Mouse (Mus musculus) forebrain, embryonic 10.5 days (tissue): ENCODE measurements at regions not wholly inside any gene's neighbourhood (a gene's known extent, or its start where the extent isn't known, plus 50 kb on each side); places are given as distances from the start of the nearest gene placed in this dataset.

Experiments
- DNase-seq: peaks from one replicate; pipeline ENCODE4 v3.0.0-alpha.2; 2017; ENCODE audit warnings: low spot score; ENCODE audit errors: extremely low spot score
- H3K27ac ChIP-seq: fragments of 300-500 bp; sonication (generic); 2 replicates; pipeline ENCODE4 v1.5.1; 2016; ENCODE audit warnings: mild to moderate bottlenecking
- H3K27me3 ChIP-seq: fragments of 300-500 bp; sonication (generic); 2 replicates; pipeline ENCODE4 v1.6.1; 2016; ENCODE audit warnings: mild to moderate bottlenecking; ENCODE audit not compliant: poor library complexity, severe bottlenecking
- H3K36me3 ChIP-seq: fragments of 300-500 bp; sonication (generic); replicated peaks from 2 replicates; pipeline ENCODE4 v1.6.1; 2016; ENCODE audit warnings: mild to moderate bottlenecking, moderate library complexity
- H3K4me1 ChIP-seq: fragments of 300-500 bp; sonication (generic); 2 replicates; pipeline ENCODE4 v1.6.1; 2016
- H3K4me3 ChIP-seq: fragments of 300-500 bp; sonication (generic); 2 replicates; pipeline ENCODE4 v1.5.1; 2016; ENCODE audit warnings: mild to moderate bottlenecking, moderate library complexity
- H3K9me3 ChIP-seq: fragments of 300-500 bp; sonication (generic); 2 replicates; pipeline ENCODE4 v1.6.1; 2016; ENCODE audit warnings: mild to moderate bottlenecking, moderate library complexity
- WGBS: fragments of 180-500 bp; shearing (Covaris S2); methylation state at CpG from one replicate; pipeline ENCODE4 v1.1.7; 2016; 5-methylcytosine and 5-hydroxymethylcytosine counted together

DNA sequence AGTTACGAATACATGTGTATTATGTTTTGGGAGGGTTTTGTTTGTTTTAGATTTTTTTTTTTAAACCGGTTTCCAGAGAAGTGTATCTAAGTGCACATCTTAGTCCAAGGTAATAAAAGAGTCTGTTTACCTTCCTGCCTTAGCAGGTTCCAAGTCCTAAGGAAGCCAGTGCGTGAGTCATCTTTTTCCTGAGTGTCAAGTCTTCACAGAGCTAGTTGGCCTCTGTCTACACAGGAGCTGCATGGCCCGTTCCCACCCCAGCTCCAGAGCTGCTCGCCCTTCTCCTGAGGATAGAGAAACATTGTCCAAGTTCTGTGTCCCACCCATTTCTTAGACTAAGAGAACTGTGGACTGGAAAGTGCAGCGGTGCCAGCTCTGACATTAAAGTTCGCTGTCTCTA lies 192.6 kb downstream of the Sptssa start:
- no peaks in the 10 kb centered on the region for H3K9me3 ChIP-seq
- H3K4me1 ChIP-seq = no peaks in the 10 kb centered on the region
- DNase-seq = no peak
- no peak overlapping the region for H3K27ac ChIP-seq
- H3K4me3 ChIP-seq = no peak overlapping the region
- H3K36me3 ChIP-seq = no peaks in the 10 kb centered on the region
- H3K27me3 ChIP-seq = no peaks in the 10 kb centered on the region
- WGBS = 84% methylated on average over 7 of the region's 7 CpGs

- H3K4me3 ChIP-seq = no peak overlapping the region
- WGBS = 87% methylated on average over 3 of the region's 3 CpGs
- no peaks in the 10 kb centered on the region for H3K4me1 ChIP-seq
- H3K27ac ChIP-seq = no peak overlapping the region
- no peaks in the 10 kb centered on the region for H3K9me3 ChIP-seq
- no peaks in the 10 kb centered on the region for H3K27me3 ChIP-seq
- DNase-seq = no peak
- no peaks in the 10 kb centered on the region for H3K36me3 ChIP-seq
Measured at GRCm38 (mm10) chr12:54461411-54461810, 195.0 kb downstream of the Sptssa start.

DNA sequence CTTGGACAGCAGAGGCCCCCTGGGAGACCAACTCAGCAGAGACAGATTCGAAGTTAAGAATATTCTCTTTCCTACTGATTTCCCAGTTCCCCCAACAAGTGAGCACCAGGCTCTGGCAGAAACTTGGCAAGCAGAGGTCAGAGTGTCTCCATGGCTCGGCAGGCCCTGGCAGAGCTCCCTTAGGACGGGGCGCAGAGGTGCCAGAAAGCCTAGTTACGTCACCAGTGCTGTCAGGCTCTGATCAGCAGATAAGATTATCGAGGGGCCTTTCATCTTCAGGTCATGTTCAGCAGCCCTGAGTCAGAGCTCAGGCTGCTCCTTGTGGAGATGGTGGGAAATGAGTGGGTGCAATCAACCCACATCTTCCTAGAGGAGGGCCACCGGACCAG lies 196.2 kb downstream of the Sptssa start:
- 86% methylated on average over 7 of the region's 7 CpGs for WGBS
- no peak for DNase-seq
- Histone ChIP-seq H3K27ac (no peak overlapping the region), H3K9me3 (no peaks in the 10 kb centered on the region), H3K4me1 (no peaks in the 10 kb centered on the region), H3K4me3 (no peak overlapping the region), H3K27me3 (no peaks in the 10 kb centered on the region), H3K36me3 (no peaks in the 10 kb centered on the region)

DNA sequence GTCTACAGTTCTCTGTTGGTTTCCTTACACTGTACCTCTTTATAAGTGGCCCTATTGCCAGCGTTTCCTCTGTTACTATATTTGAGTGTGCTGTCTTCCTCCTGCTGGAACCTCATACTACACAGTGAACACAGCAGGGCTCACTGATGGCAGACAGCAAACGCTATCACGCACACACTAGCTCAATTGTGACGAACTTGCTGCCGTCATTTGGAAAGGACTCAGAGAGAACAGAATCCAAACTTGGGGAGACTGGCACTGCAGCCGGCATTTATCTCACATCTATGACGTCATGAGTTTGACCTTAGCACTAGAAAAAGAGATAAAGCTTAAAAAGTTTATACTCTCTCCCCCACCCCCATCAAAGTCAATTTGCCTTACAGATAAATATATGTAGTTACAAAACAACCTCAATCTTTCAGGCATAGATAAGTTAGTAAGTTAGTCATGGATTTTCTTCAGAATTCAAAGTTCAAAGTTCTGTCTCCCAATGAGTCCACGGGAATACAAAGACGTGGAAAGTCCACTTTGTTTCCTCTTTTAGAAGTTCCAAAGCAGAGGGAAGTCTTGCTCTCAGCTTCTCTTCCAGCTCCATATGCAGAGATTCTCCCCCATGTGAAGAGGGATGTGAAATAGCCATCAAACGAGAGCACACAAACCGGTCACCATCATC lies 196.8 kb downstream of the Sptssa start:
- 89% methylated on average over 11 of the region's 11 CpGs for WGBS
- Histone ChIP-seq H3K27ac (no peak overlapping the region), H3K4me3 (no peak overlapping the region)

DNA sequence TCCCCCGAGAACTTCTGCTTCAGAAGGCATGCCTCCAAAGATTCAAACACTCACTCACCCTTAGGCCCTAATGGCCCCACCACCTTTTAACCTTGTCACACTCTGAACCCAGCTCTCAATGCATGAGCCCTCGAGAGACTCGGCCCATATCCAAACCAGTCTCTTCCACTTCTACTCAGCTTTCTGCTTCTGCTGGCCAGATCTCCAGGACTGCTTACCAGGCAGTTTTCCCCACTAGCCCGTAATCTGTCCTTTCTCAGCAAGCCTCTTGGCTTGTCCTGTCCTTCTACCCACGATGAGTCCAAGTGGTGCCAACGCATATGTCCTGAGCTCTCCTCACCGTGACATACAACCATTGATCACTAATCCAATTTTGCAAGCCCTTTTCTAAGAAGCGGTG lies 199.6 kb downstream of the Sptssa start:
- WGBS = 91% methylated on average over 8 of the region's 8 CpGs
- DNase-seq = no peak
- Histone ChIP-seq H3K4me1 (no peaks in the 10 kb centered on the region), H3K4me3 (no peak overlapping the region), H3K27ac (no peak overlapping the region), H3K27me3 (no peaks in the 10 kb centered on the region), H3K36me3 (no peaks in the 10 kb centered on the region), H3K9me3 (no peaks in the 10 kb centered on the region)

More for the DNA sequence above, 196.8 kb downstream of the Sptssa start:
- no peaks in the 10 kb centered on the region for H3K4me1 ChIP-seq
- no peaks in the 10 kb centered on the region for H3K36me3 ChIP-seq
- no peaks in the 10 kb centered on the region for H3K27me3 ChIP-seq
- DNase-seq = no peak
- no peaks in the 10 kb centered on the region for H3K9me3 ChIP-seq

GRCm38 (mm10) chr12:54454606-54455005 lies 201.8 kb downstream of the Sptssa start:
- no peak overlapping the region for H3K27ac ChIP-seq
- no peaks in the 10 kb centered on the region for H3K4me1 ChIP-seq
- DNase-seq = no peak
- no peaks in the 10 kb centered on the region for H3K9me3 ChIP-seq
- no peaks in the 10 kb centered on the region for H3K36me3 ChIP-seq
- no peaks in the 10 kb centered on the region for H3K27me3 ChIP-seq
- H3K4me3 ChIP-seq = no peak overlapping the region
- WGBS = 93% methylated on average over 10 of the region's 10 CpGs

GRCm38 (mm10) chr12:54453343-54453742 lies 203.0 kb downstream of the Sptssa start:
- no peak for DNase-seq
- Histone ChIP-seq H3K4me3 (no peak overlapping the region), H3K4me1 (peaks cover 2% of the 10 kb centered on the region; the same call in 1 of the 2 replicates), H3K27ac (no peak overlapping the region), H3K36me3 (no peaks in the 10 kb centered on the region), H3K9me3 (no peaks in the 10 kb centered on the region), H3K27me3 (no peaks in the 10 kb centered on the region)
- WGBS = 92% methylated on average over 4 of the region's 4 CpGs

GRCm38 (mm10) chr12:54450369-54450768 lies 206.0 kb downstream of the Sptssa start:
- Histone ChIP-seq H3K36me3 (no peaks in the 10 kb centered on the region), H3K4me3 (no peak overlapping the region), H3K27me3 (no peaks in the 10 kb centered on the region), H3K4me1 (peaks cover 15% of the 10 kb centered on the region), H3K27ac (no peak overlapping the region), H3K9me3 (no peaks in the 10 kb centered on the region)
- 84% methylated on average over 10 of the region's 10 CpGs for WGBS
- no peak for DNase-seq

DNA sequence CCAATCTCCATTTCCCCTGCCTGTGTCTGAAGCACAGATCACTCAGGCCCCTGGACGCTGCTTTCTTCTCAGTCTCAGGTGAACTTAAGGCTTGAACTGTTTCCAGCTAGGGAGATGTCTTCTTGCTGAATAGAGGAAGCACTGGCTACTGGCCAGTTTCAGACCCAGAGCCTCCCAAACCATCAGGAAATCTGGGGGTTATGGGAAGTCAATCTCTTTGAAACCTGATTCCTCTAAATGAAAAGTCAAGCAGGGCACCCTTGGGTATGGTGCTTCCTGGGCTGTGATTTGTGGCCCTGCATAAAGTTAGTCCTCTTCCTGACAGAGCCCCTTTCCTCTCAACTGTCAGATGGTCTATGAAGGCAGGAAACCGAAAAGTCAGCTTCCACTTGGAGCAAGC lies 208.2 kb downstream of the Sptssa start:
- no peaks in the 10 kb centered on the region for H3K9me3 ChIP-seq
- peaks cover 15% of the 10 kb centered on the region for H3K4me1 ChIP-seq
- H3K36me3 ChIP-seq = no peaks in the 10 kb centered on the region
- no peak overlapping the region for H3K27ac ChIP-seq
- no peak for DNase-seq
- no peaks in the 10 kb centered on the region for H3K27me3 ChIP-seq
- H3K4me3 ChIP-seq = no peak overlapping the region
- WGBS = 70% methylated on average over 2 of the region's 2 CpGs

DNA sequence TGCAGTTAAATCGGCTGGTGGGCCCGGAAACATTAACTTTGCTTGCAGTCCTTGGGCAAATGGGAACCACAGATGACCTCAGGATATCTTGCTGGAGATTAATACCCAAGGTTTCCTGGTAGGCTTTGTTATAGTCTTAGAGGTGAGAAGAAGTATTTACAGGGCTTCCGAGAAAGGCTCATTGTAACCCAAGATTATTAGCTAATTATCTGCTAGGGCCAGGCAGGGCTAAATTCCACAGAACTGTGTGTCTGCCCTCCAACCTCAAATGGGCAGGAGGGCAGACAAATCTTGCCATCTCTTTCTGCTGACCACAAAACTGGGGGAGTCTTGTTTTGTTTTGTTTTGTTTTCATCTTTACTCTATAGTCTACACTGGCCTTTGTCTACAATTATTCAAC lies 209.0 kb downstream of the Sptssa start:
- H3K36me3 ChIP-seq = no peaks in the 10 kb centered on the region
- no peak for DNase-seq
- no peaks in the 10 kb centered on the region for H3K9me3 ChIP-seq
- 63% methylated on average over 3 of the region's 3 CpGs for WGBS
- no peaks in the 10 kb centered on the region for H3K27me3 ChIP-seq
- H3K27ac ChIP-seq = no peak overlapping the region
- H3K4me1 ChIP-seq = peaks cover 20% of the 10 kb centered on the region
- no peak overlapping the region for H3K4me3 ChIP-seq

GRCm38 (mm10) chr12:54446356-54446755 lies 210.0 kb downstream of the Sptssa start:
- 92% methylated on average over 7 of the region's 7 CpGs for WGBS
- no peaks in the 10 kb centered on the region for H3K36me3 ChIP-seq

DNA sequence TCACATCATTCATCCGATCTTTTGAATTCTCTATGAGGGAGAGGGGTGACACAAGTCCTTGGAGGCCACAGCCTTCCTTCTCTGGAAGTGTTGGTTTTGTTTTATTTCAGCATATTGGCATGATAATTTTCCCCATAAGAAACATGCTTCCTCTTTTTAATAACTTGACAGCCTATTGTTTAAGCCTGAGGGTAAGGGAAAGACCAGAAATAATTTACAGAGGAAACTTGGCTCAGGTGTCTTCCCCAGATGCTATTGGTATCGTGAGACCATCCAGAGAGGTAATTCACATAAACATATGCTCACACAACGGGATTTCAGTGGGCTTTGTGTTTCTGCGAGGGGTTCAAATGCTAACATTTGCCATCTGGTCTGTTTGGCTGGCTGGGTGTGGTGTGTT lies 212.0 kb downstream of the Sptssa start:
- no peak for DNase-seq
- Histone ChIP-seq H3K36me3 (no peaks in the 10 kb centered on the region), H3K4me1 (peaks cover 20% of the 10 kb centered on the region), H3K9me3 (no peaks in the 10 kb centered on the region), H3K4me3 (no peak overlapping the region), H3K27me3 (no peaks in the 10 kb centered on the region), H3K27ac (no peak overlapping the region)
- WGBS = 87% methylated on average over 4 of the region's 4 CpGs

More at GRCm38 (mm10) chr12:54446356-54446755, 210.0 kb downstream of the Sptssa start:
- DNase-seq = no peak
- Histone ChIP-seq H3K4me1 (peaks cover 20% of the 10 kb centered on the region), H3K4me3 (no peak overlapping the region), H3K9me3 (no peaks in the 10 kb centered on the region), H3K27me3 (no peaks in the 10 kb centered on the region), H3K27ac (no peak overlapping the region)

DNA sequence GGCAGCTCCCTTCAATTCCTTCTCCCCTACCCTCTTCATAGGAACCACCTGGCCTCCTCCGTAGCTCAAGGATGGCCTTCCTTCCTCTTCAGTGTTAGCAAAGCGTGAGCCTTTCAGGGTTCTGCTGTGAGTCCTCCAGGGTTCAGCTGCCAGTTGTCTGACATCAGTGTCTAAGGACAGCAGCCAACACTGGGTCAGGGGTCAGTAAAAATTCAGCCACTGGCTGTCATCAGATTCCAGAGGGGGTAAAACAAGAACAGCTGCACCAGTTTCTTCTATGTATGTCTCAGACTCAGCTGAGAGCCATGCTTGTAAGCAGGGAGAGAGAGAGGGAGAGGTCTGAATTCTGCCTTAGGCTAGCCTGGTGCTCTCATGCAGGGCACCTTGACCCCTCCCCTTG lies 213.1 kb downstream of the Sptssa start:
- Histone ChIP-seq H3K36me3 (no peaks in the 10 kb centered on the region), H3K9me3 (no peaks in the 10 kb centered on the region), H3K27ac (0 out of 2 replicates have a peak overlapping the region, but pooled peaks have one; percentile 2), H3K4me3 (no peak overlapping the region), H3K4me1 (peaks cover 25% of the 10 kb centered on the region), H3K27me3 (no peaks in the 10 kb centered on the region)
- 53% methylated on average over 2 of the region's 2 CpGs for WGBS
- DNase-seq = no peak

DNA sequence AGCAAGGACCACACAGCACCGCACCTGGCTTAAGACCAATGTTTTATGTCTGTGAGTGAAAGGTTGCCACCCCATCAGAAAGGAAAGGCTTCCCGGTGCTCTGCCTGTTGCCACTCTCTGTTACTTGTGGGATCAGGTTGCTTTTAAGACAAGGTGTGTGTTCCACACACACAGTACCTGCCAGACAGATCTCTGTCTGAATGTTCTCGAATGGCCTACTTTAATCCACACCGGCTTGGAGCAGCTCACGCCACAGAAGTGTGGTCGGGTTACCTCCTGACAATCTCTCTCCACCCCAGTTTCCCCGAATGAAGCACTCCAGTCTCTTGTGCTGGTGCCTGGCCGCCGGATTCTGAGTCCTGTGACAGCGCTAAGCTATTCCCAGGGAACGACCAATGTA lies 214.0 kb downstream of the Sptssa start:
- WGBS = 76% methylated on average over 11 of the region's 11 CpGs
- DNase-seq = no peak
- H3K9me3 ChIP-seq = no peaks in the 10 kb centered on the region
- H3K4me1 ChIP-seq = peaks cover 16% of the 10 kb centered on the region
- no peak overlapping the region for H3K27ac ChIP-seq
- no peaks in the 10 kb centered on the region for H3K36me3 ChIP-seq
- H3K27me3 ChIP-seq = no peaks in the 10 kb centered on the region
- H3K4me3 ChIP-seq = no peak overlapping the region
